Mouse (Mus musculus) spleen, embryonic (tissue): ENCODE results near the gene Shpk.

ENCODE experiments used
- CTCF ChIA-PET: fragments of 350-600 bp; sonication (Branson Sonifier 250); formaldehyde crosslinking; loops from one replicate; lab custom pipeline; 2022; lab: Charles Lee

Gene Shpk

GRCm38 (mm10) chr11:73261385-73261784 lies 62.1 kb downstream of the Shpk start:
- CTCF ChIA-PET: no interaction called here

GRCm38 (mm10) chr11:73267267-73267666 lies 68.0 kb downstream of the Shpk start, which contains the start of gene Trpv3:
Gene Trpv3, plus strand, starts transcription at chr11:73267388.
- CTCF ChIA-PET: no interaction called here
